Mouse (Mus musculus) midbrain, embryonic 16.5 days (tissue): ENCODE measurements around the gene Klf11. TPM values are rescaled to one million over a fixed set of nuclear protein-coding genes. Genes with fewer than 3 reads are reported as not detected.

ENCODE experiments used
- ATAC-seq: fragments of 200-750 bp; cut with Nextera tagmentation; 2 replicates; pipeline ENCODE4 v1.8.0; 2017; ENCODE audit warnings: moderate TSS enrichment
- H3K27ac ChIP-seq: fragments of 300-500 bp; sonication (generic); 2 replicates; pipeline ENCODE4 v1.5.1; 2014; ENCODE audit warnings: mild to moderate bottlenecking, low read length, mixed read lengths
- H3K27me3 ChIP-seq: fragments of 300-500 bp; sonication (generic); 2 replicates; pipeline ENCODE4 v1.6.1; 2014; ENCODE audit warnings: low read depth, low read length, mixed read lengths; ENCODE audit not compliant: control insufficient read depth, insufficient read depth
- H3K36me3 ChIP-seq: fragments of 300-500 bp; sonication (generic); 2 replicates; pipeline ENCODE4 v1.6.1; 2014; ENCODE audit warnings: mild to moderate bottlenecking, low read length, moderate library complexity, mixed read lengths; ENCODE audit not compliant: control insufficient read depth, insufficient read depth
- H3K4me1 ChIP-seq: fragments of 300-500 bp; sonication (generic); 2 replicates; pipeline ENCODE4 v1.6.1; 2014; ENCODE audit warnings: mild to moderate bottlenecking, low read length, mixed read lengths; ENCODE audit not compliant: control insufficient read depth, insufficient read depth
- H3K4me2 ChIP-seq: fragments of 300-500 bp; sonication (generic); 2 replicates; pipeline ENCODE4 v1.6.1; 2014; ENCODE audit warnings: mild to moderate bottlenecking, low read length, mixed read lengths
- H3K4me3 ChIP-seq: fragments of 300-500 bp; sonication (generic); 2 replicates; pipeline ENCODE4 v1.5.1; 2014; ENCODE audit warnings: low read depth, mild to moderate bottlenecking, low read length, moderate library complexity, mixed read lengths
- H3K9ac ChIP-seq: fragments of 300-500 bp; sonication (generic); 2 replicates; pipeline ENCODE4 v1.6.1; 2014; ENCODE audit warnings: low read depth, low read length, mixed read lengths
- H3K9me3 ChIP-seq: fragments of 300-500 bp; sonication (generic); replicated peaks from 2 replicates; pipeline ENCODE4 v1.6.1; 2014; ENCODE audit warnings: mild to moderate bottlenecking, low read length, mixed read lengths; ENCODE audit not compliant: control insufficient read depth, poor library complexity, severe bottlenecking
- WGBS: fragments of 180-500 bp; shearing (Covaris S2); extraction: QIAGEN DNeasy Blood & Tissue Kit; methylation state at CpG from one replicate; pipeline ENCODE4 v1.1.7; 2014; 5-methylcytosine and 5-hydroxymethylcytosine counted together
- polyA plus RNA-seq: library from polyadenylated mRNA; unstranded; fragments of >200 nt; fragmentation: Nextera tagmentation; extraction: Ambion mirVana; gene quantifications from 2 replicates; pipeline ENCODE4 v1.2.1, GENCODE M21; 2015

Gene Klf11
- polyA plus RNA-seq: 21.4 and 22.6 TPM in 2 replicates

GRCm38 (mm10) chr12:24651063-24651557 is at the start of gene Klf11:
Gene Klf11 (plus strand): TSS chr12:24651274.
- Histone ChIP-seq H3K9me3 (no peaks in the 10 kb centered on the region), H3K27ac (peak within 1 kb of the TSS; percentile 90), H3K9ac (peak within 1 kb of the TSS; percentile 97), H3K4me3 (peak within 1 kb of the TSS; percentile 91), H3K4me2 (peak within 1 kb of the TSS; percentile 75), H3K27me3 (no peaks in the 10 kb centered on the region), H3K4me1 (peaks cover 22% of the 10 kb centered on the region), H3K36me3 (peaks cover 11% of the 10 kb centered on the region; the same call in 1 of the 2 replicates)
- WGBS: under 1% methylated on average over 47 of the region's 68 CpGs
- peak; percentile 92 for ATAC-seq

GRCm38 (mm10) chr12:24603266-24603665 is 47.8 kb upstream of the Klf11 start:
- H3K4me3 ChIP-seq: no peak overlapping the region
- H3K4me2 ChIP-seq: no peak overlapping the region
- no peaks in the 10 kb centered on the region for H3K36me3 ChIP-seq
- no peak for ATAC-seq
- no peaks in the 10 kb centered on the region for H3K4me1 ChIP-seq
- H3K27me3 ChIP-seq: no peaks in the 10 kb centered on the region
- H3K9me3 ChIP-seq: no peaks in the 10 kb centered on the region
- no peak overlapping the region for H3K9ac ChIP-seq
- H3K27ac ChIP-seq: no peak overlapping the region
- WGBS: 43% methylated on average over 2 of the region's 2 CpGs

GRCm38 (mm10) chr12:24606166-24606565 is 44.9 kb upstream of the Klf11 start:
- H3K36me3 ChIP-seq: no peaks in the 10 kb centered on the region
- no peaks in the 10 kb centered on the region for H3K27me3 ChIP-seq
- WGBS: 61% methylated on average over 10 of the region's 10 CpGs
- H3K27ac ChIP-seq: no peak overlapping the region
- no peaks in the 10 kb centered on the region for H3K4me1 ChIP-seq
- ATAC-seq: no peak
- H3K4me3 ChIP-seq: no peak overlapping the region
- H3K4me2 ChIP-seq: no peak overlapping the region
- H3K9me3 ChIP-seq: no peaks in the 10 kb centered on the region
- no peak overlapping the region for H3K9ac ChIP-seq

- H3K27ac ChIP-seq: no peak overlapping the region
- no peak overlapping the region for H3K4me2 ChIP-seq
- no peaks in the 10 kb centered on the region for H3K36me3 ChIP-seq
- WGBS: 79% methylated on average over 6 of the region's 6 CpGs
- no peak overlapping the region for H3K4me3 ChIP-seq
- no peaks in the 10 kb centered on the region for H3K4me1 ChIP-seq
- H3K27me3 ChIP-seq: no peaks in the 10 kb centered on the region
- no peaks in the 10 kb centered on the region for H3K9me3 ChIP-seq
- H3K9ac ChIP-seq: no peak overlapping the region
- no peak for ATAC-seq
Measured at GRCm38 (mm10) chr12:24612591-24612990, 38.5 kb upstream of the Klf11 start.

- no peaks in the 10 kb centered on the region for H3K9me3 ChIP-seq
- no peaks in the 10 kb centered on the region for H3K4me1 ChIP-seq
- no peak overlapping the region for H3K27ac ChIP-seq
- 82% methylated on average over 17 of the region's 17 CpGs for WGBS
- no peak overlapping the region for H3K9ac ChIP-seq
- no peak overlapping the region for H3K4me2 ChIP-seq
- H3K27me3 ChIP-seq: no peaks in the 10 kb centered on the region
- no peak for ATAC-seq
- H3K36me3 ChIP-seq: no peaks in the 10 kb centered on the region
- H3K4me3 ChIP-seq: no peak overlapping the region
Measured at GRCm38 (mm10) chr12:24614452-24615075, 36.5 kb upstream of the Klf11 start.

GRCm38 (mm10) chr12:24615140-24615539 is 35.9 kb upstream of the Klf11 start:
- Histone ChIP-seq H3K4me3 (no peak overlapping the region), H3K9me3 (no peaks in the 10 kb centered on the region), H3K4me2 (no peak overlapping the region), H3K4me1 (no peaks in the 10 kb centered on the region), H3K27ac (no peak overlapping the region), H3K9ac (no peak overlapping the region), H3K27me3 (no peaks in the 10 kb centered on the region), H3K36me3 (no peaks in the 10 kb centered on the region)
- 91% methylated on average over 3 of the region's 3 CpGs for WGBS
- no peak for ATAC-seq

GRCm38 (mm10) chr12:24619436-24619835 is 31.6 kb upstream of the Klf11 start:
- H3K27ac ChIP-seq: no peak overlapping the region
- no peaks in the 10 kb centered on the region for H3K9me3 ChIP-seq
- no peak overlapping the region for H3K9ac ChIP-seq
- no peaks in the 10 kb centered on the region for H3K27me3 ChIP-seq
- WGBS: 87% methylated on average over 4 of the region's 4 CpGs
- peaks cover 7% of the 10 kb centered on the region; the same call in 1 of the 2 replicates for H3K4me1 ChIP-seq
- no peaks in the 10 kb centered on the region for H3K36me3 ChIP-seq
- no peak overlapping the region for H3K4me2 ChIP-seq
- H3K4me3 ChIP-seq: no peak overlapping the region
- no peak for ATAC-seq

GRCm38 (mm10) chr12:24623486-24624251 is 27.4 kb upstream of the Klf11 start:
- no peak overlapping the region for H3K4me3 ChIP-seq
- peaks cover 7% of the 10 kb centered on the region; the same call in 1 of the 2 replicates for H3K4me1 ChIP-seq
- no peak overlapping the region for H3K4me2 ChIP-seq
- ATAC-seq: peak; percentile 63; the same call in 1 of the 2 replicates
- no peaks in the 10 kb centered on the region for H3K36me3 ChIP-seq
- H3K9ac ChIP-seq: no peak overlapping the region
- no peaks in the 10 kb centered on the region for H3K9me3 ChIP-seq
- WGBS: 59% methylated on average over 12 of the region's 12 CpGs
- no peaks in the 10 kb centered on the region for H3K27me3 ChIP-seq
- no peak overlapping the region for H3K27ac ChIP-seq

- Histone ChIP-seq H3K9ac (no peak overlapping the region), H3K9me3 (no peaks in the 10 kb centered on the region), H3K27ac (no peak overlapping the region), H3K4me3 (no peak overlapping the region), H3K27me3 (no peaks in the 10 kb centered on the region), H3K36me3 (no peaks in the 10 kb centered on the region), H3K4me2 (no peak overlapping the region), H3K4me1 (peaks cover 7% of the 10 kb centered on the region; the same call in 1 of the 2 replicates)
- no peak for ATAC-seq
- WGBS: 93% methylated on average over 5 of the region's 5 CpGs
Measured at GRCm38 (mm10) chr12:24626401-24626800, 24.7 kb upstream of the Klf11 start.
